Mouse (Mus musculus): ENCODE measurements around the gene Rprml. TPM values are rescaled to one million over a fixed set of nuclear protein-coding genes. Genes with fewer than 3 reads are reported as not detected.

Rprml gene
- polyA plus RNA-seq, 1 experiment from 2014 or later = not detected

GRCm38 (mm10) chr11:103639407-103639946 lies 9.9 kb upstream of the Rprml start:
- H3K4me2 ChIP-seq (replicated peaks; ENCODE audit: low read depth, low read length) = peak overlapping the region; percentile 24; the same call in 1 of the 2 replicates
- no peaks in the 10 kb centered on the region for H3K4me1 ChIP-seq (replicated peaks; ENCODE audit: control insufficient read depth, insufficient read depth, low read length)
- no peak overlapping the region for H3K27ac ChIP-seq (ENCODE audit: low read depth, low read length)
- DNase-seq (ENCODE audit: low spot score) (peak; percentile 81), ATAC-seq (ENCODE audit: low FRiP score) (no peak)
- 0 out of 2 replicates have a peak, but pooled peaks cover 2% of the 10 kb centered on the region for H3K27me3 ChIP-seq (ENCODE audit: control insufficient read depth, insufficient read depth, low read length)
- WGBS = 7% methylated on average over 10 of the region's 10 CpGs
- no peak overlapping the region for H3K9ac ChIP-seq (ENCODE audit: low read depth, low read length)
- no peaks in the 10 kb centered on the region for H3K36me3 ChIP-seq (ENCODE audit: control insufficient read depth, insufficient read depth, low read length)
- no peaks in the 10 kb centered on the region for H3K9me3 ChIP-seq (ENCODE audit: control insufficient read depth, low read length)
- H3K4me3 ChIP-seq (ENCODE audit: low read depth, low read length) = no peak overlapping the region

GRCm38 (mm10) chr11:103643211-103643610 lies 6.2 kb upstream of the Rprml start:
- H3K4me1 ChIP-seq (replicated peaks; ENCODE audit: control insufficient read depth, insufficient read depth, low read length) = no peaks in the 10 kb centered on the region
- no peaks in the 10 kb centered on the region for H3K9me3 ChIP-seq (ENCODE audit: control insufficient read depth, low read length)
- WGBS = 79% methylated on average over 9 of the region's 9 CpGs
- peaks cover 6% of the 10 kb centered on the region; the same call in 1 of the 2 replicates for H3K27me3 ChIP-seq (ENCODE audit: control insufficient read depth, insufficient read depth, low read length)
- H3K4me3 ChIP-seq (ENCODE audit: low read depth, low read length) = no peak overlapping the region
- no peak overlapping the region for H3K27ac ChIP-seq (ENCODE audit: low read depth, low read length)
- no peaks in the 10 kb centered on the region for H3K36me3 ChIP-seq (ENCODE audit: control insufficient read depth, insufficient read depth, low read length)
- H3K9ac ChIP-seq (ENCODE audit: low read depth, low read length) = no peak overlapping the region
- no peak for DNase-seq (ENCODE audit: low spot score)
- no peak overlapping the region for H3K4me2 ChIP-seq (replicated peaks; ENCODE audit: low read depth, low read length)
- ATAC-seq (ENCODE audit: low FRiP score) = no peak

GRCm38 (mm10) chr11:103645731-103646130 lies 3.6 kb upstream of the Rprml start:
- Histone ChIP-seq H3K4me1 (replicated peaks; ENCODE audit: control insufficient read depth, insufficient read depth, low read length) (peaks cover 4% of the 10 kb centered on the region), H3K4me2 (replicated peaks; ENCODE audit: low read depth, low read length) (no peak overlapping the region), H3K4me3 (ENCODE audit: low read depth, low read length) (no peak overlapping the region), H3K9me3 (ENCODE audit: control insufficient read depth, low read length) (no peaks in the 10 kb centered on the region), H3K27ac (ENCODE audit: low read depth, low read length) (no peak overlapping the region), H3K27me3 (ENCODE audit: control insufficient read depth, insufficient read depth, low read length) (peaks cover 28% of the 10 kb centered on the region), H3K9ac (ENCODE audit: low read depth, low read length) (no peak overlapping the region), H3K36me3 (ENCODE audit: control insufficient read depth, insufficient read depth, low read length) (no peaks in the 10 kb centered on the region)
- WGBS = 80% methylated on average over 8 of the region's 8 CpGs
- ATAC-seq (ENCODE audit: low FRiP score) = no peak
- no peak for DNase-seq (ENCODE audit: low spot score)

GRCm38 (mm10) chr11:103646301-103646700 lies 3.1 kb upstream of the Rprml start:
- ATAC-seq (ENCODE audit: low FRiP score) = no peak
- Histone ChIP-seq H3K4me1 (replicated peaks; ENCODE audit: control insufficient read depth, insufficient read depth, low read length) (peaks cover 4% of the 10 kb centered on the region), H3K9me3 (ENCODE audit: control insufficient read depth, low read length) (no peaks in the 10 kb centered on the region), H3K9ac (ENCODE audit: low read depth, low read length) (no peak overlapping the region), H3K4me2 (replicated peaks; ENCODE audit: low read depth, low read length) (no peak overlapping the region), H3K27me3 (ENCODE audit: control insufficient read depth, insufficient read depth, low read length) (peaks cover 34% of the 10 kb centered on the region), H3K4me3 (ENCODE audit: low read depth, low read length) (no peak overlapping the region), H3K36me3 (ENCODE audit: control insufficient read depth, insufficient read depth, low read length) (no peaks in the 10 kb centered on the region), H3K27ac (ENCODE audit: low read depth, low read length) (no peak overlapping the region)
- 88% methylated on average over 6 of the region's 6 CpGs for WGBS
- DNase-seq (ENCODE audit: low spot score) = no peak

- H3K27ac ChIP-seq (ENCODE audit: low read depth, low read length) = no peak overlapping the region
- H3K9me3 ChIP-seq (ENCODE audit: control insufficient read depth, low read length) = no peaks in the 10 kb centered on the region
- ATAC-seq (ENCODE audit: low FRiP score) = no peak
- no peaks in the 10 kb centered on the region for H3K36me3 ChIP-seq (ENCODE audit: control insufficient read depth, insufficient read depth, low read length)
- no peak overlapping the region for H3K4me2 ChIP-seq (replicated peaks; ENCODE audit: low read depth, low read length)
- DNase-seq (ENCODE audit: low spot score) = peak; percentile 19
- H3K27me3 ChIP-seq (ENCODE audit: control insufficient read depth, insufficient read depth, low read length) = peaks cover 50% of the 10 kb centered on the region
- 7% methylated on average over 11 of the region's 11 CpGs for WGBS
- H3K4me3 ChIP-seq (ENCODE audit: low read depth, low read length) = no peak overlapping the region
- H3K4me1 ChIP-seq (replicated peaks; ENCODE audit: control insufficient read depth, insufficient read depth, low read length) = peaks cover 4% of the 10 kb centered on the region
- no peak overlapping the region for H3K9ac ChIP-seq (ENCODE audit: low read depth, low read length)
Observed at GRCm38 (mm10) chr11:103647921-103648620, 1.3 kb upstream of the Rprml start.

GRCm38 (mm10) chr11:103648656-103649055 lies 714 bp upstream of the Rprml start:
- DNase-seq (ENCODE audit: low spot score) = no peak
- H3K27me3 ChIP-seq (ENCODE audit: control insufficient read depth, insufficient read depth, low read length) = peaks cover 54% of the 10 kb centered on the region

GRCm38 (mm10) chr11:103649983-103650493 lies 668 bp downstream of the Rprml start:
- no peaks in the 10 kb centered on the region for H3K9me3 ChIP-seq (ENCODE audit: control insufficient read depth, low read length)
- ATAC-seq (ENCODE audit: low FRiP score) = no peak
- peaks cover 4% of the 10 kb centered on the region for H3K4me1 ChIP-seq (replicated peaks; ENCODE audit: control insufficient read depth, insufficient read depth, low read length)
- DNase-seq (ENCODE audit: low spot score) = peak; percentile 47
- H3K27ac ChIP-seq (ENCODE audit: low read depth, low read length) = no peak overlapping the region
- H3K4me2 ChIP-seq (replicated peaks; ENCODE audit: low read depth, low read length) = peak overlapping the region; percentile 42
- H3K36me3 ChIP-seq (ENCODE audit: control insufficient read depth, insufficient read depth, low read length) = no peaks in the 10 kb centered on the region
- WGBS = 2% methylated on average over 37 of the region's 37 CpGs
- H3K9ac ChIP-seq (ENCODE audit: low read depth, low read length) = no peak overlapping the region
- peak overlapping the region; percentile 25 for H3K4me3 ChIP-seq (ENCODE audit: low read depth, low read length)
- peaks cover 54% of the 10 kb centered on the region for H3K27me3 ChIP-seq (ENCODE audit: control insufficient read depth, insufficient read depth, low read length)

More at GRCm38 (mm10) chr11:103648656-103649055, 714 bp upstream of the Rprml start:
- peaks cover 4% of the 10 kb centered on the region for H3K4me1 ChIP-seq (replicated peaks; ENCODE audit: control insufficient read depth, insufficient read depth, low read length)
- H3K4me2 ChIP-seq (replicated peaks; ENCODE audit: low read depth, low read length) = no peak overlapping the region
- 27% methylated on average over 7 of the region's 7 CpGs for WGBS
- no peak for ATAC-seq (ENCODE audit: low FRiP score)
- H3K27ac ChIP-seq (ENCODE audit: low read depth, low read length) = no peak overlapping the region
- no peak overlapping the region for H3K4me3 ChIP-seq (ENCODE audit: low read depth, low read length)
- no peak overlapping the region for H3K9ac ChIP-seq (ENCODE audit: low read depth, low read length)
- H3K36me3 ChIP-seq (ENCODE audit: control insufficient read depth, insufficient read depth, low read length) = no peaks in the 10 kb centered on the region
- H3K9me3 ChIP-seq (ENCODE audit: control insufficient read depth, low read length) = no peaks in the 10 kb centered on the region

- no peaks in the 10 kb centered on the region for H3K9me3 ChIP-seq (ENCODE audit: control insufficient read depth, low read length)
- no peak overlapping the region for H3K9ac ChIP-seq (ENCODE audit: low read depth, low read length)
- H3K4me1 ChIP-seq (replicated peaks; ENCODE audit: control insufficient read depth, insufficient read depth, low read length) = peaks cover 4% of the 10 kb centered on the region
- no peak overlapping the region for H3K4me2 ChIP-seq (replicated peaks; ENCODE audit: low read depth, low read length)
- no peak for DNase-seq (ENCODE audit: low spot score)
- no peaks in the 10 kb centered on the region for H3K36me3 ChIP-seq (ENCODE audit: control insufficient read depth, insufficient read depth, low read length)
- H3K27ac ChIP-seq (ENCODE audit: low read depth, low read length) = no peak overlapping the region
- H3K27me3 ChIP-seq (ENCODE audit: control insufficient read depth, insufficient read depth, low read length) = peaks cover 56% of the 10 kb centered on the region
- no peak for ATAC-seq (ENCODE audit: low FRiP score)
- H3K4me3 ChIP-seq (ENCODE audit: low read depth, low read length) = no peak overlapping the region
- WGBS = 87% methylated on average over 6 of the region's 6 CpGs
Observed at GRCm38 (mm10) chr11:103651426-103651825, 2.1 kb downstream of the Rprml start.

All from hindbrain, embryonic 11.5 days (tissue).